Mouse (Mus musculus) hindbrain, embryonic 15.5 days (tissue): Measurements from ENCODE around the gene Gm128. TPM values are rescaled to one million over a fixed set of nuclear protein-coding genes. Genes with fewer than 3 reads are reported as not detected.
A peak's percentile ranks its signal among the peaks of the same experiment; 100 is the strongest.

Source experiments
- ATAC-seq: fragments of 200-750 bp; cut with Nextera tagmentation; 2 replicates; pipeline ENCODE4 v1.8.0; 2017; ENCODE audit warnings: low read depth, moderate number of reproducible peaks, moderate TSS enrichment; ENCODE audit not compliant: low FRiP score
- H3K27ac ChIP-seq: fragments of 300-500 bp; sonication (generic); replicated peaks from 2 replicates; pipeline ENCODE4 v1.5.1; 2015; ENCODE audit warnings: mild to moderate bottlenecking, inconsistent platforms
- H3K27me3 ChIP-seq: fragments of 300-500 bp; sonication (generic); 2 replicates; pipeline ENCODE4 v1.6.1; 2015; ENCODE audit warnings: control low read depth, inconsistent platforms
- H3K36me3 ChIP-seq: fragments of 300-500 bp; sonication (generic); 2 replicates; pipeline ENCODE4 v1.6.1; 2015; ENCODE audit warnings: control low read depth, inconsistent platforms
- H3K4me1 ChIP-seq: fragments of 300-500 bp; sonication (generic); replicated peaks from 2 replicates; pipeline ENCODE4 v1.6.1; 2015; ENCODE audit warnings: control low read depth, inconsistent platforms
- H3K4me2 ChIP-seq: fragments of 300-500 bp; sonication (generic); 2 replicates; pipeline ENCODE4 v1.6.1; 2015; ENCODE audit warnings: moderate library complexity, mild to moderate bottlenecking, inconsistent platforms
- H3K4me3 ChIP-seq: fragments of 300-500 bp; sonication (generic); 2 replicates; pipeline ENCODE4 v1.5.1; 2015; ENCODE audit warnings: mild to moderate bottlenecking, inconsistent platforms
- H3K9ac ChIP-seq: fragments of 300-500 bp; sonication (generic); 2 replicates; pipeline ENCODE4 v1.6.1; 2015; ENCODE audit warnings: inconsistent platforms
- H3K9me3 ChIP-seq: fragments of 300-500 bp; sonication (generic); 2 replicates; pipeline ENCODE4 v1.6.1; 2016; ENCODE audit warnings: control low read depth, inconsistent platforms
- whole genome bisulfite sequencing: fragments of 180-500 bp; shearing (Covaris S2); methylation state at CpG from one replicate; pipeline ENCODE4 v1.1.7; 2015; 5-methylcytosine and 5-hydroxymethylcytosine counted together
- polyA plus RNA-seq: library from polyadenylated mRNA; unstranded; fragments of >200 nt; fragmentation: Nextera tagmentation; extraction: Ambion mirVana; gene quantifications from 2 replicates; pipeline ENCODE4 v1.2.1, GENCODE M21; 2015

Gene Gm128
- polyA plus RNA-seq, 1 experiment from 2014 or later = 0.19 TPM

DNA sequence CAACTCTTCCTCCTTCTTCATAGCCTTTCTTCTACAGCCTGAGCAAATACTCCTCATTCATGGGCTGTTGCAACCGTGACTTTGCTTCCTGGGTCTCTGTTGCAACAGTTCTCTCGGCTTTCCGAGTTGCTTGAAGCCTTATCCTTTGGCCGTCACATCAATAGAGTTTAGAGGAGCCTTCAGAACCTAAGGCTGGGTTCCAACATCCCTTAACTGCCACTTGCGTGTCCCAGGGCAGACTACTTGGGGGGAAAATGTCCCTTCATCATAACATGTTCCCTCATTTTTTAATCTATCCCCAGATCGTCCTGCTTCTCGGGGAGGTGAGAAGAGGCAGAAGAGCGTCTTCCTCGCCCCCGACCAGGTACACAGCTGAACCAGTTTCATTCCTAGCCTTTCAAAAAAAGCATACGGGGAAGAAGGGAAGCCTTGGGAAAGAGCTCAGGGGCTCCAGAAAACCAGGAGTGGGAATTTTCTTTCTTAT is 41.0 kb upstream of the Gm128 start:
- WGBS = under 1% methylated on average over 11 of the region's 11 CpGs
- peak overlapping the region; percentile 94 for H3K27ac ChIP-seq
- ATAC-seq = no peak
- H3K36me3 ChIP-seq = 0 out of 2 replicates have a peak, but pooled peaks cover 3% of the 10 kb centered on the region
- H3K27me3 ChIP-seq = no peaks in the 10 kb centered on the region
- peak overlapping the region; percentile 75 for H3K9ac ChIP-seq
- H3K9me3 ChIP-seq = no peaks in the 10 kb centered on the region
- peaks cover 34% of the 10 kb centered on the region for H3K4me1 ChIP-seq
- H3K4me3 ChIP-seq = peak overlapping the region; percentile 91
- peak overlapping the region; percentile 97 for H3K4me2 ChIP-seq

DNA sequence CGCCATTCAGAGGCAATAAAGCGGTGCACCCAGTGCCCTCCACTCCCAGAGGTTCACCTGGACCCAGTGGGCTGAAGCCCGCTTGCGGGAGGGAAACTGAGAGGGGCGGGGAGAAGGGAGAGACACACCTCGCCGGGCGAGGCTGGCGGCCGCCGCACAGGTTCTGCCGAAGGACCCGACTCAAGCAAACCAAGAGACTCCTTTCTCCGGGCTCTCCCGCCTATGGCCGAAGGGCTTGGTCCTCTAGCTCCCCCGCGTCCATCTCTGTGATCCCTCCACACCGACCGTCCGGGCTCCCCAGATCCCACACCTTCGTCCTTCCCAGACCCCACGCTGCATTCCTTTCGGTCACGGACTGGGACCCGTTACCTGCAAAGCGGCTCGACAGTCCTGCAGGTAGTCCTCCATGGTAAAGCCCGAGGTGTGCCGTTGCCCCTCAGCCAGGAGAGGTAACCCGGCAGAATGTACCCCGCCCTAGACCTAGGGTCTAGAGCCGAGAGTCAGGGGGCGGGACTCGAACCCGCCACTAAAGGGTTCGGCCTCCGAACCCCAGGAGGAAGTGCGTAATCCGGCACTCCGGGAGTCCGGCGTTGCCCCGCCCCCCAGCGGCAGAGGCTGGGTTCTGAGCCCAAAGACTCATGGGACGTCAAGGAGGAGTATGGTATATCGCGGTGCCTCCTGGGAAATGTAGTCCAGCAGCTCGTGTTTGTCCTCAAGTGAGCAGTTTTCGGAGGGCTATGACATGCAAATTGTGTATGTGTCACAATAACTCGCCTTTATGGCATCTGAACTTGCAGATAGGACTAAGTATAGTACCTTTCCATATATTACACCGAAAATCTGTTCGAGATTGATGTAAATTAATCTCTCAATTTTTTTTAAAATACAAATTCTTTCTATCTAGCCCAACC is 40.1 kb upstream of the Gm128 start, which contains the start of the genes Mindy1 and Prune1:
Gene Mindy1, plus strand, starts transcription at position 130 of the 911 bp plus-strand sequence.
Gene Prune1, minus strand, starts transcription at position 861 of the 911 bp plus-strand sequence.
- H3K36me3 ChIP-seq = 0 out of 2 replicates have a peak, but pooled peaks cover 6% of the 10 kb centered on the region
- no peaks in the 10 kb centered on the region for H3K27me3 ChIP-seq
- peak within 1 kb of the TSS; percentile 94 for H3K27ac ChIP-seq
- H3K4me3 ChIP-seq = peak within 1 kb of the TSS; percentile 91
- peaks cover 34% of the 10 kb centered on the region for H3K4me1 ChIP-seq
- H3K4me2 ChIP-seq = peak within 1 kb of the TSS; percentile 97
- peak within 1 kb of the TSS; percentile 94 for H3K9ac ChIP-seq
- WGBS = under 1% methylated on average over 53 of the region's 53 CpGs
- no peaks in the 10 kb centered on the region for H3K9me3 ChIP-seq
- peak; percentile 92 for ATAC-seq

DNA sequence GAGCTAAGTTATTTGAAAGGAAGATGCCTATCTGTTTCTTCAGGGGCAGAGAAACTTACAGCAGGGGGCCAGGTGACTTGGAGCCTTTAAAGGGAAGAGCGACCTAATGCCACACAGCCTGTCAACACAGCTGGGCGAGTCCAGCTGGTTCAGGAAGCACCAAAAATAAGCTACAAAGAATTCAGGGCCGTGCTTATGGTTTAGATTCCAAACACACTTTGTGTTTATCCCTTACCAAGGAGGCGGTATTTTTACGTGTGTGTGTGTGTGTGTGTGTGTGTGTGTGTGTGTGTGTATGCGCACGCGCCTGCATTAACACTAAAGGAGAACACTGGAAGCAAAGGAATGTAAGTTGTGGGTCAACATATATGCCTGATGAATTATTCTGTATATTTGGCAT is 39.3 kb upstream of the Gm128 start:
- H3K36me3 ChIP-seq = 0 out of 2 replicates have a peak, but pooled peaks cover 6% of the 10 kb centered on the region
- H3K4me1 ChIP-seq = peaks cover 34% of the 10 kb centered on the region
- no peak for ATAC-seq
- H3K9ac ChIP-seq = peak overlapping the region; percentile 94
- no peaks in the 10 kb centered on the region for H3K27me3 ChIP-seq
- peak overlapping the region; percentile 94 for H3K27ac ChIP-seq
- no peaks in the 10 kb centered on the region for H3K9me3 ChIP-seq
- H3K4me3 ChIP-seq = peak overlapping the region; percentile 91
- peak overlapping the region; percentile 97 for H3K4me2 ChIP-seq
- WGBS = 31% methylated on average over 8 of the region's 8 CpGs

DNA sequence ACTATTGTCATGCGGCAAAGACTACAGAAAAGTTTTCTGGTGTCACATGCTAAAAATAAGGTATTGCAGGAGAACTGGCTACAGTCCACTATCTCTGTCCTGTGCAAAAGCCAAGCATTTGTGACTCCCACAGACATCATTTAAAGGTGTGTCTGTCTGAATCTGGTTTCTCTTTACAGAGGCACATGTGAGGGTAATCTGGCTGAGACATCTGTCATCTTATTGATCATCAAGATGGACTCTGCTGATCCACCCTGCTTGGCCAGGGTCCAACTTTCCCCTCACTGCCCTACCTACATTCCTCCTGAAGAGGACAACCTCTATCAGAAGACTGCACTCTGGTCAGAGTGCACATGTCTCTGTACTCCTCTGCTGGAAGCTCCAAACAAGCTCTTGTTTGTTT is 35.8 kb upstream of the Gm128 start:
- Histone ChIP-seq H3K27ac (no peak overlapping the region), H3K4me1 (peaks cover 13% of the 10 kb centered on the region), H3K9me3 (no peaks in the 10 kb centered on the region), H3K9ac (no peak overlapping the region), H3K4me2 (no peak overlapping the region), H3K36me3 (0 out of 2 replicates have a peak, but pooled peaks cover 6% of the 10 kb centered on the region), H3K27me3 (no peaks in the 10 kb centered on the region), H3K4me3 (no peak overlapping the region)
- ATAC-seq = no peak
- 83% methylated on average over 1 of the region's 1 CpGs for WGBS

DNA sequence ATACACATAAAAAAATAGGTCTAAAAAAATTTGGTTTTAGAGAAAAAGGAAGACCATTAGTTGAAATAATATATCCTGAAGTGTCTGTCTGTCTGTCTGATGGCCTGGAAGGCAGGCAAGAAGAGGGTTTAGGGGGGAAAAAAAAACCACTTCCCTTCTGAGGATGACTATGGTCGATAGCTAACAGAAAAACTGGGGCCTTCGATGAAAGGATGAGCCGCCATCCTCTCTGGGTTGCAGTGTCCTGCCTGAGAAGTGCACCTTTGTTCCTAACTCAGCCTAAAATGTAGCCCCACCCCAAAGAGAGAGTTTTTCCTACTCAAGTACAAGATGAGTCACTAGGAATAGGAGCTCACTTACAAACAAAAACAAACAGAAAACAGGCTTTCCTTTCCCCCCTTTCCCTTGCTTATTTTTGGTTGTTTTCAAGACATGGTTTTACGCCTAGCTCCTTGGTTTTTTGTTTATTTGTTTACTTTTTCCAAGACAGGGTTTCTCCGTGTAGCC is 35.1 kb upstream of the Gm128 start:
- Histone ChIP-seq H3K4me2 (no peak overlapping the region), H3K4me3 (no peak overlapping the region), H3K9ac (no peak overlapping the region), H3K27ac (no peak overlapping the region), H3K36me3 (0 out of 2 replicates have a peak, but pooled peaks cover 6% of the 10 kb centered on the region), H3K9me3 (no peaks in the 10 kb centered on the region), H3K4me1 (peaks cover 12% of the 10 kb centered on the region), H3K27me3 (no peaks in the 10 kb centered on the region)
- ATAC-seq = no peak
- 84% methylated on average over 5 of the region's 5 CpGs for WGBS

DNA sequence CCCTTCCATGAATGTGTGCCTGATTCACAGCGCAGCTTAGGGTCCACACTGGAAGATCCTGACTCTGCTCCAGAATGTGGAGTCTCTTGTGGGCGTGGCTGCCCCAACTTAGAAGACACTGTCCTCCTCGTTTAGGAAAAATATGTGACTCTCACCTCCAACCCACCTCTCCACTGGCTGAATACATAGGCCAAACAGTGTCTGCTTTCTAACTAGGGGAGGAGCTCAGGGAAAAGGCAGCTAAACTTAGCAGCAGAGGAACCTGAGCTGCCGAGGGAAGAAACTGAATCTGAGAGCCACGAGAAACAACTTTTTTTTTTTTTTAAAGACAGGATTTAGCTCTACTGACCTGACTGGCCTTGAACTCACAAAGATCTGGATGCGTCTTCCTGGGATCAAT is 33.8 kb upstream of the Gm128 start:
- Histone ChIP-seq H3K9ac (no peak overlapping the region), H3K4me1 (peaks cover 7% of the 10 kb centered on the region; the same call in 1 of the 2 replicates), H3K9me3 (no peaks in the 10 kb centered on the region), H3K4me3 (no peak overlapping the region), H3K36me3 (0 out of 2 replicates have a peak, but pooled peaks cover 6% of the 10 kb centered on the region), H3K27ac (no peak overlapping the region), H3K4me2 (no peak overlapping the region), H3K27me3 (no peaks in the 10 kb centered on the region)
- 87% methylated on average over 6 of the region's 6 CpGs for WGBS
- ATAC-seq = no peak

DNA sequence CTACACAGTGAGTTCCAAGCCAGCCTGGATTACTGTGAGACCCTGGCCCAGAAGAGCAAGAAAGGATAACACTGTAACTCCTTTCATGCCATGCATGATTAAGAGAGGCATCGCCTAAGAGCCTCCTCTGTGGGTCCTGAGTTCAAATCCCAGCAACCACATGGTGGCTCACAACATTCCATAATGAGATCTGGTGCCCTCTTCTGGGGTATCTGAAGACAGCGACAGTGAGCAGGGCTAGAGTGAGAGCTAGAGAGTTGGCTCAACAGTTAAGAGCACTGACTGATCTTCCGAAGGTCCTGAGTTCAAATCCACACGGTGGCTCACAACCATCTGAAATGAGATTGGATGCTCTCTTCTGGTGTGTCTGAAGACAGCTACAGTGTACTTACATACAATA is 33.1 kb upstream of the Gm128 start:
- WGBS = 93% methylated on average over 4 of the region's 4 CpGs
- H3K4me3 ChIP-seq = no peak overlapping the region
- no peak overlapping the region for H3K4me2 ChIP-seq
- H3K27me3 ChIP-seq = no peaks in the 10 kb centered on the region
- H3K4me1 ChIP-seq = peaks cover under 1% of the 10 kb centered on the region; the same call in 1 of the 2 replicates
- H3K27ac ChIP-seq = no peak overlapping the region
- no peak for ATAC-seq
- H3K9me3 ChIP-seq = no peaks in the 10 kb centered on the region
- no peak overlapping the region for H3K9ac ChIP-seq
- H3K36me3 ChIP-seq = peaks cover 7% of the 10 kb centered on the region; the same call in 1 of the 2 replicates

DNA sequence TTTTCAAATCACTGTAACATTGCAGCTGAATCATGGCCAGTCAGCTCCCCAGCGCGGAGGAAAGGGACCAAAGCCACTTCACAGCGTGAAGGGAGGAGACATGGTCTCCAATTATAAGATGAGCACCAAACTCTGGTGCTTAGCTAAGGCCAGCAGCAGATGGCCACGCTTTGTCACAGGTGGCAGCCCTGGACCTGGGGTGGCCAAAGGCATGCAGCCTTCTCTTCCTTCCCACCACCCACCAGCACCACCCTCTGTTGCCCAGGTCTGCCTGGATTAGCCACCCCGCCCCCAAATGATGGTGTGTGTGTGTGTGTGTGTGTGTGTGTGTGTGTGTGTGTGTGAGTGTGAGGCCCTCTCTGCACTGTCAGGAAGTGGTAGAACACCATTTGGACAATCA is 32.1 kb upstream of the Gm128 start:
- Histone ChIP-seq H3K36me3 (peaks cover 15% of the 10 kb centered on the region; the same call in 1 of the 2 replicates), H3K27ac (no peak overlapping the region), H3K4me3 (no peak overlapping the region), H3K9ac (no peak overlapping the region), H3K9me3 (no peaks in the 10 kb centered on the region), H3K4me2 (no peak overlapping the region), H3K4me1 (no peaks in the 10 kb centered on the region), H3K27me3 (no peaks in the 10 kb centered on the region)
- WGBS = 88% methylated on average over 5 of the region's 5 CpGs
- 0 out of 2 replicates have a peak, but pooled peaks have one; percentile 20 for ATAC-seq

DNA sequence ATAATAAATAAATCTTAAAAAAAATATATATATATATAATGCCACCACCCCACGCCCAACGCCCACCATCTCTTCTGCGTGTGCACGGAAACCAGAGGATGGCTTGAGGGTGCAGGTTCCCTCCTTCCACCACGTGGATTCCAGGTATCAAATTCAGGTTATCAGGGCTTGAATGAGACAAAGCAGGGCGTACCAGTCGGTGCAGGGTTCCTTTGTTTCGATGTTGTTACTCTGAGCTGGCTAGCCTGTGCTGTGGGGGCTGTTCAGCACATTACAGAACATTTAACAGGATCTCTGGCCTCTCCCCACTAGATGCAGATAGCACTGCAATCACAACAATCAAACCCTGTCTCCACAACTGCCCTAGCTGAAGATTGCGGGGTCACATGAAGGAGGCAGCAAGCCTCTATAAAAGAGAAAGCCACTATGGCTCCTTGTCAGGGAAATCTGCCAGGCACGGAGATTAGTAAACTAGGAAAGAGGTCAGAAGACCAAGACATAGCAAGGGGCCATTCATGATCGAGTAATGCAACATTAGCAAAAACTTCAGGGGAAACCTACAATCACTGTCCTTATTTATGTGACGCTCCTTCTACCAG is 29.5 kb upstream of the Gm128 start:
- no peak overlapping the region for H3K27ac ChIP-seq
- H3K36me3 ChIP-seq = peaks cover 29% of the 10 kb centered on the region
- no peaks in the 10 kb centered on the region for H3K27me3 ChIP-seq
- ATAC-seq = no peak
- H3K9ac ChIP-seq = no peak overlapping the region
- no peak overlapping the region for H3K4me2 ChIP-seq
- 89% methylated on average over 12 of the region's 12 CpGs for WGBS
- no peaks in the 10 kb centered on the region for H3K9me3 ChIP-seq
- H3K4me3 ChIP-seq = no peak overlapping the region
- H3K4me1 ChIP-seq = no peaks in the 10 kb centered on the region

DNA sequence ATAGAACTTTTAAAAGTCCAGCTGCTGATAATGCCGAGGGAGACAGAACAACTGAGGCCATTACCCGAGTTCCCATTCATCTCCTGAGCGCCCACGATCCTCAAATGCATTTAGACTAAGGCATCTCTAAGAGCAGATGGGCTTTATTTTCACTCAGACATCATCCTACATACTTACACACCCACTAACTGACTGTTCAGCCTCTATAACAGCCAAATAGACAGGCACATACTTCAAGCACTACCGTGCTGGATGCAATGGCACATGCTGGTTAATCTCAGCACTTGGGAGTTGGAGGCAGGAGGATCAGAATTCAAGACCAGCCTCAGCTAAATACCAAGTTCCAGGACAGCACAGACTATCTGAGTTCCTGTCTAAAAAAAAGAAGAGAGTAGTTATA is 28.4 kb upstream of the Gm128 start:
- Histone ChIP-seq H3K9me3 (no peaks in the 10 kb centered on the region), H3K27ac (no peak overlapping the region), H3K4me1 (no peaks in the 10 kb centered on the region), H3K4me3 (no peak overlapping the region), H3K4me2 (no peak overlapping the region), H3K36me3 (peaks cover 33% of the 10 kb centered on the region), H3K9ac (no peak overlapping the region), H3K27me3 (no peaks in the 10 kb centered on the region)
- 91% methylated on average over 5 of the region's 5 CpGs for WGBS
- no peak for ATAC-seq

DNA sequence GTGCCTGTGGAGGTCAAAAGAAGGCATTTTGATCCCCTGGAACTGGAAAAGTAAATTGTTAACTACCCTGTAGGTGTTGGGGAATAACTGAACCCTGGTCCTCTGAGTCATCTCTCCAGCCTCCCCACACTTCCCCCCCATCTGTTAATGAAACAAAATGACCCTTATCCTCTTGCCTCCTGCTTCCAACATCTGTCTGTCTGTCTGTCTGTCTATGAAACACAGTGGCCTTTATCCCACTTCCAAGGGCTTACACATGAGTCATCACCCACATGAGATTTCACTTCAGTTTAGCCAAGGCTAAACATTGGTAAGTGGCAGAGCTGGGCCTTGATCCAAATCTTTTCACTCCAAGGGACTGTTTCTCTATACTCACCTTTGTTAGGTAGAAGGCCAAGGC is 26.5 kb upstream of the Gm128 start:
- peaks cover 50% of the 10 kb centered on the region for H3K36me3 ChIP-seq
- H3K27ac ChIP-seq = no peak overlapping the region
- no peaks in the 10 kb centered on the region for H3K9me3 ChIP-seq
- H3K4me1 ChIP-seq = no peaks in the 10 kb centered on the region
- no peak for ATAC-seq
- H3K9ac ChIP-seq = no peak overlapping the region
- no peak overlapping the region for H3K4me3 ChIP-seq
- H3K27me3 ChIP-seq = no peaks in the 10 kb centered on the region
- H3K4me2 ChIP-seq = no peak overlapping the region

DNA sequence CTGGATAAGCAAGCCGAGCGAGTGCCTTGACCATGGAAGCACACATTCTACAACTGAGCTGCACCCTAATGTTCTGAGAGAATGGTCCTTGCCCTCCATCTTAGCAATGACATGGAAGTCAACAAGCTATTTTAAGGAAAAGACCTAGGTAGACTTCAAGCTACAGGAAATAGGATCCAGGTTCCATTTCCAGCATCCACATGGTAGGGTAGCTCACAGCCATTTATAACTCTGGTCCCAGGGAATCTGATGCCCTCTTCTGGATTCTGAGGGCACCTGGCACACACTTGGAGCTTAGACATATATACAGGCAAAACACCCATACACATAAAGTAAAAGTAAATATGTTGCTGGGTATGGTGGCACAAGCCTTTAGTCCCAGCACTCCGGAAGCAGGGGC is 24.7 kb upstream of the Gm128 start:
- no peak overlapping the region for H3K4me2 ChIP-seq
- H3K9ac ChIP-seq = no peak overlapping the region
- no peaks in the 10 kb centered on the region for H3K27me3 ChIP-seq
- no peaks in the 10 kb centered on the region for H3K4me1 ChIP-seq
- WGBS = 100% methylated on average over 3 of the region's 3 CpGs
- no peak overlapping the region for H3K4me3 ChIP-seq
- ATAC-seq = no peak
- H3K9me3 ChIP-seq = no peaks in the 10 kb centered on the region
- no peak overlapping the region for H3K27ac ChIP-seq
- H3K36me3 ChIP-seq = peaks cover 62% of the 10 kb centered on the region
